Mouse (Mus musculus) splenic B cell, adult 2 months (primary cell): ENCODE measurements around the gene Gm42421.

Experiments
- DNase-seq: peaks from one replicate; pipeline ENCODE4 v3.0.0-alpha.2; 2011; ENCODE audit warnings: low read depth, low spot score
- H3K27me3 ChIP-seq: 2 replicates; pipeline ENCODE4 v1.6.1; 2012; ENCODE audit warnings: mild to moderate bottlenecking, low read length, moderate library complexity, mixed read lengths; ENCODE audit not compliant: control insufficient read depth, poor library complexity, insufficient read depth, severe bottlenecking
- H3K36me3 ChIP-seq: 2 replicates; pipeline ENCODE4 v1.6.1; 2012; ENCODE audit warnings: mild to moderate bottlenecking, low read length, moderate library complexity, mixed read lengths; ENCODE audit not compliant: control insufficient read depth, poor library complexity, insufficient read depth, severe bottlenecking

Gm42421 gene

DNA sequence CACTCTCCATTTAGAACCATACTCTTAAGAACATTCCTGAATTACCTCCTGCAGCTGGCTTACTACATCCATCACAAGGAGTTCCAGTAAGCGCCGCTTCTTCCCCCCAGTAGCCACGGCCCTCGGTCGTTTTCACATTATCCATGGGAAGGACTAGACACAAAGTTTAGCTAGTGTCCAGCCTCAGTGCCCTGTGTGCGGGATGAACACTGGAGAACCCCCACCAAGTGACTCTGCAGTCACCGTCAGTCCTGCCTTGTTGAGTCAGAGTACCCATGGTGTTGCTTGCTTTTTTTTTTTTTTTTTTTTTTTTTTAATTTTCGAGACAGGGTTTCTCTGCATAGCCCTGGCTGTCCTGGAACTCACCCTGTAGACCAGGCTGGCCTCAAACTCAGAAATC, 33.2 kb downstream of the Gm42421 start:
- no peak for DNase-seq
- no peaks in the 10 kb centered on the region for H3K27me3 ChIP-seq
- no peaks in the 10 kb centered on the region for H3K36me3 ChIP-seq

DNA sequence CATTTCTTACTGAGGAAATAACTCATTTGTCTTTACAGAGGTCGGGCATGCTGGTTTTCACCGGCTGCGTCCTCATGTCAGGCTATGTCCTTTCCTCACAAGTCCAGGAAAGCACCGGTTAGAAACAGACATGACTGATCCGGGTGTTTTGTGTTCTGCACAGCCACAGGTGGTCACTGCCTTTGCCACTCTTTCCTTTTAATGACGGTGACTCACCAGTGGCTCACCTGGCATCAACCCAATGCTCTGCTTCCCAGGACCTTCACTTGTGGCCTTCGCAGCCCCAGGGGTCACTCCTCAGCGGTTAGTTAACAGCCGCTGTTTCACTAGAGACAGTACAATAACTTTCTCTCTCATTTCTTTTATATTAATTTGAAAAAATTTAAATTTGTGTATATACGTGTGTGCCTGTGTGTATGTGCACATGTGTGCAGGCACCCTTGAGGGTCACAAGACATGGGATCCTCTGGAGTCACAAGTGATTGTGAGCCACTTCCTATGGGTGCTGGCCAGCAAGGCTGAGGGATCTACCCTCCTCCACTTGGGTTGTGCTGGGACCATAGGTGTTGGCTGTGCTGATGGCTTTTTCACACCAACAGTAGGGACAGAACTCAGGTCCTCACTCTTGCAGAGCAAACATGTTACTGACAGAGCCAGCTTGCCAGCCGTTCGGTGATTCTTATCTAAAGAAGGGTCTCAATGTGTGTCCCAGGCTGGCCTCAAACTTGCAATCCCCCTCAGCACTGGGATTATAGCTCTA, 37.8 kb downstream of the Gm42421 start:
- DNase-seq = no peak
- H3K27me3 ChIP-seq = no peaks in the 10 kb centered on the region
- H3K36me3 ChIP-seq = no peaks in the 10 kb centered on the region

DNA sequence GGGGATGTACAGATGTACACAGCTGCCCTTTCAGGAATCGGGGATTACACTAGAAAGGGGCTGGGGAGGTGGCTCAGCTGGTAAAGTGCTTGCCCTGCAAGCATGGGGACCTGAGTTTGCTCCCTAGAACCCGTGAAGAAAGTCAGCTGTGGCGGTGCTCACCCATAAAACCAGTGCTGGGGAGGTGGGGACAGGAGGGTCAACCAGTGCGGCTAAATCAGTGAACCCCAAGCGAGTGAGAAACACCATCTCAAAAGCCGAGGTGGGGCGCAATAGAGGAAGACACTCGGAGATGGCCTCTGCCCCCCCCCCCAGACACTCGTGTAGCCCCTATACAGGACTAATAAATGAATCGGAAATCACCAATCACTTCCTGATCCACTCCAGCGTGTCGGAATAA, 38.7 kb downstream of the Gm42421 start:
- Histone ChIP-seq H3K36me3 (no peaks in the 10 kb centered on the region), H3K27me3 (no peaks in the 10 kb centered on the region)
- DNase-seq = no peak

DNA sequence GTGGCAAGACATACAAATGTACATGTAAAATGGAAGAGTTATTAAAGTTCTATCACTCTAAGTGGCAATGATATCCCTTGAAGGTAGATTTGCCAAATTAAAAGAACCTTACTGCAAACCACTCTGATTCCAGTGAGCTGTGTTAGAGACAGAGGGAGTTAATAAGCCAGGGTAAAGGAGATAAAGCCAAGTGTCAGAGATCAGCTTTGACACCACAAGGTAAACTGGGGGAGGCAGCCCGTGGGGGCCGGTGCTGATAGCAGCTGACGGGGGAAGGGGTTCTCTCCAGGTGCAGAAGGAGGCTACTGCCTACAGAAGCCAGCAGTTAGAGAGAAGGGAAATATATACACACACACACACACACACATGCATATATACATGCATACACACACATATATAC, 44.7 kb downstream of the Gm42421 start:
- no peak for DNase-seq

DNA sequence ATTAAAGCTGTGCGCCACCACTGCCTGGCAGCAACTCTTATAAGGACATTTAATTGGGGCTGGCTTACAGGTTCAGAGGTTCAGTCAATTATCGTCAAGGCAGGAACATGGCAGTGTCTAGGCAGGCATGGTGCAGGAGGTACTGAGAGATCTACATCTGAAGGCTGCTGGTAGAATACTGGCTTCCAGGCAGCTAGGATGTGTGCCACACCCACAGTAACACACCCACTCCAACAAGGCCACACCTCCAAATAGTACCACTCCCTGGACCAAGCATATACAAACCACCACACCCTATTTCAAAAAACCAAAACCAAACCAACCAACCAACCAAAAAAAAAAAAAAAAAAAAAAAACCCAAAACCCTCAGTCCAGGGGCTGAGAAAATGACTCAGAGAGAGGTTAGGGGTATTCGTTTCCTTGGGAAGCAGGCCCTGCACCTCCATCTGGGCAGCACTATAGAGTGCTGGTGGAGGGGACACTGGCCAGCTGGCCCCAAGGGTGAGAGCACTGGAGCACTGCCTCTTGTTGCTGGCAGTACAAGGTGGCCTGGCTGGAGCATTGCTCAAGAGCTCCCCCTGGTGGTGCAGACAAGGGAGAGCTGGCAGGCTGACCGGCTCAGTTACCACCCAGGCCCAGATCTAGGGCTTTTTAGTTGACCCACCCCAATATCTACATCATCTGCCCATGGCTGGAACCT, 47.1 kb downstream of the Gm42421 start:
- Histone ChIP-seq H3K27me3 (no peaks in the 10 kb centered on the region), H3K36me3 (no peaks in the 10 kb centered on the region)
- peak; percentile 86 for DNase-seq

More for the DNA sequence above, 44.7 kb downstream of the Gm42421 start:
- Histone ChIP-seq H3K27me3 (no peaks in the 10 kb centered on the region), H3K36me3 (no peaks in the 10 kb centered on the region)

DNA sequence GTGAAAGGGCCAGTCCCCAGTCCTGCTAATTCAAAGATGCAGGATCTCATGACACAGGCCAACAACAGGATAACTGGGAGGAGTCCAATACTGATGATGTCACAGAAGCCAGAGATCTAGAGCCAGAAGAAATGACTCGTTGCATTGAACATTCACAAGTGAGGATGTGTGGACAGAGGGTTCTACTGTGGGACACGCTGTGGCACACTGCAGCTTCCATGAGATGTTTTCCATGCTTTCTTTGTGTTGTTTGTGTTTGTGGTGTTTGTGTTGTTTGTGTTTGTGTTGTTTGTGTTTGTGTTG, 47.6 kb downstream of the Gm42421 start:
- no peaks in the 10 kb centered on the region for H3K36me3 ChIP-seq
- no peak for DNase-seq

DNA sequence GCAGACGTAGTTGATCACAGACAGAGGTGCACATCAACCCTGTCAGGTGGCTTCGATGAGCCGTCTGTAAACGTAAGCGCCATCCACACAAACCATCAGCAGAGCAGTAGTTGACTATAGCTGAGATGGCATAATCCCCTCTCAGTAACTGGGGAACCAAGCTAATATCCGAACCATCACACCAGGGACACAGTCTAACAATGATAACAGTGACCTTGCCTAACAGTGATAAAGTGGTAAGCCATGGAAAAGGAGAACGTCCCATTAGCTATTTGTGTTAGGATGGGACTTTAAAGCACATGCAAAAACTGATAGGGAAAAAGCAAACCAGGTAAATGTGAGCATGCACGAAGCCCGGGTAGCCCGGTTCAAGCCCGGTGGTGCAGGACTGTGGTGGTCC, 48.3 kb downstream of the Gm42421 start:
- no peaks in the 10 kb centered on the region for H3K27me3 ChIP-seq
- no peak for DNase-seq
- H3K36me3 ChIP-seq = no peaks in the 10 kb centered on the region

More for the DNA sequence above, 47.6 kb downstream of the Gm42421 start:
- H3K27me3 ChIP-seq = no peaks in the 10 kb centered on the region

DNA sequence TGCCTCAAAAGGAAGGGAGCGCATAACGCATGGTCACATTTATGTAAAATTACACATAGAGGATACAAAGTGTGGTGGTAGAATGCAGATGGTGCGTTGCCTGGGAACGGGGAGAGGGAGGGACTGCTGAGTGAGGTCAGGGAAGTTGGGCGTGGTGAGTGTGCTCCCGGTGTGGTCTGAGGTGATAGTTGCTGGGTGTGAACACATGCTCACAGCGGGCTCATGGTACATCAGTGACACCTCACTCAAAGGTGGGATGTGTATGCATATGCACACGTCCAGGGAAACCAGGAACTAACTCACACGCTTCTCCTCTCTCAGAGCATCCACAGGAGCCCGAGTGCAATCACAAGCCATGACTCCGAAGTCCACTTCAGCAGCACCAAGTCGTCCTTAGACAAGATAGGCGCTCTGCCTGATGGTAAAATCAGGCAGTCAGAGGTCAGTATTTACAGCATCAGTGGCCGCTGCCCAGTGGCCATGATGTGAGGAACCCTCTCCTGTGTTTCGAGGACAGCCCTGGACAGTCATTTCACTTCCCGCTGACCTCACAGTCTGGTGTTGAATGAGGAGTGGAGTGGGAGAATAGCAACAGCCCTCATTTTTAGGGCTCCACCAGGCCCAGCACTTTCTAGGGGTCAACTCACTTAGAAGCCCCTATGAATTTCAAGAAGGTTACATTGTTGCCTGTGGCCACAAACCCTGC, 48.9 kb downstream of the Gm42421 start:
- Histone ChIP-seq H3K27me3 (no peaks in the 10 kb centered on the region), H3K36me3 (no peaks in the 10 kb centered on the region)
- DNase-seq = no peak

DNA sequence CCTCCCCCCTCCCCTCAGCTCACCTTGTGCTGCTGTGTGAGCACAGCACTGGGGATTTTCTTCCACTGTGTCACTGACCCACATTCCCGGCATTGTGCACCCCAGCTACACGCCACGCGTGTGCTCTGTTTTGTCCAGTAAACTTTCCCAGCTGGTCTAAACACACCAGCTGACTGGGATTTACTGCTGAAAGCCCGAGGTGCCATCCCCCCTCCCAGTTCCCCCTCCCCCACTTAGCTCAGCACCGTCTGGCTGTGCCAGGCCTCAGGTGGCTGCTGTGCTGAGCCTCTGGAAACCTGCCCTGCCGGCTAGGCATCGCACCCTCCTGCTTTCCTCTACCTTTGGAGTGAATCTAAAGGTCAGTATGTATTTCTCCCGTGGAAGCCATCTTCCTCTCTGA, 52.9 kb downstream of the Gm42421 start:
- Histone ChIP-seq H3K27me3 (no peaks in the 10 kb centered on the region), H3K36me3 (peaks cover 4% of the 10 kb centered on the region)
- DNase-seq = no peak

DNA sequence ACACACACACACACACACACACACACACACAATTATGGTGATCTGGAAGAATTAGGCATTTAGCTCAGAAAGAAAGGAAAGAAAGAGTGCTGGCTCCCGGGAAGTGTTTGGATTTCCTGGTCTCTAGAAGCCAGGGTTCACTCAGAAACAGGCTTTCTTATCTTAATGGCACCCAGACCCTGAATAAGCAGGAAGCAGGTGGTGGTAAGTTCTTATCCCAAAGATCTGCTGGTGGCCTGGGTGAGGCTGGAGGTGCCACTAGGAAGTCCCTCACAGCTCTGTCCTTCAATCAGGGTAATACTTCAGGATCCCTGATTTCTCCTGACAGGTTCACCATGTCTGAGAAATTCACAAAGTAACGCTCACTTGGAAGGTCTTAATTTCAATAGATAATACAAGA, 54.4 kb downstream of the Gm42421 start:
- H3K27me3 ChIP-seq = no peaks in the 10 kb centered on the region
- H3K36me3 ChIP-seq = peaks cover 11% of the 10 kb centered on the region
- DNase-seq = no peak

DNA sequence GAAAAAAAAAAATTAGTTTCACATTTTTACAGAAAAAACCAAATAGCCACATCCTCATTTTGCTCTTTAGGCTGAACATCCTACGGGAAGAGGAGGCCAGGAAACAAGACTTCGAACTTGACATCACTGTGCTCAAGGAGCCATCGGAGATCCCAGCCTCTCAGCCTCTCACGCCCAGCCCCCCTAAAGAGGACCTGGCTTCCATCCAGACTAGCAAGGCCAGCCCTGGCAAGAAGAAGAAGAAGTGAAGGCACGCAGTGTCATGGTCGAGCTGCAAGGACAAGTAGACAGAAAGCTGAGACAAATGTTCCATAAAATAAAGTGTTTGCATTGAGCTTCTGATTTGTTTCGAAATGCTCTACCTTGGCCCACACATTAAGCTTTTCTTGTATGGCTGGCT, 57.4 kb downstream of the Gm42421 start:
- Histone ChIP-seq H3K27me3 (no peaks in the 10 kb centered on the region), H3K36me3 (peaks cover 20% of the 10 kb centered on the region)
- no peak for DNase-seq
